Mouse (Mus musculus) spleen, postnatal 10 days (tissue): ENCODE data around the gene Lrsam1.
A peak's percentile ranks its signal among the peaks of the same experiment; 100 is the strongest.
"Not testable (repeated sequence)": the region's sequence is repeated elsewhere in the genome, so short reads cannot be mapped to it uniquely, and the experiment has no call there.

Source experiments
- DNase-seq, 2 experiments: peaks; one replicate each; pipeline ENCODE4 v3.0.0; 2021 to 2022; ENCODE audit warnings: low spot score in 2 of 2

Gene Lrsam1

GRCm38 (mm10) chr2:32961192-32961995 is at the start of gene Lrsam1, which contains the start of gene Rpl12:
Gene Lrsam1, minus strand, starts transcription at chr2:32961614.
Gene Rpl12, plus strand, starts transcription at chr2:32961559.
- DNase-seq: peak; percentile 93 to 96

DNA sequence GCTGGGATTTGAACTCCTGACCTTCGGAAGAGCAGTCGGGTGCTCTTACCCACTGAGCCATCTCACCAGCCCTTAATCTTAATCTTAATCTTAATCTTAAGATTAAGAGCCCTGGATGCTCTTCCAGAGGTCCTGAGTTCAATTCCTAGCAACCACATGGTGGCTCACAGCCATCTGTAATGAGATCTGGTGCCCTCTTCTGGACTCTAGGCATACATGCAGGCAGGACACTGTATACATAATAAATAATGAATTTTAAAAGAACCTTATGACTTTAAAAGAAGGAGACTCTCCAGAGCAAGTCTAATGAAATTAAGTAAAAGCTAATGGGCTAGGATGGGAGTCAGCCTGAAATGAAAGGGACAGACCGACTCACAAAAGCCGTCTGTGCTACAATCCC is 47.6 kb upstream of the Lrsam1 start:
- DNase-seq: not testable (repeated sequence)

GRCm38 (mm10) chr2:33005041-33005440 is 43.6 kb upstream of the Lrsam1 start:
- no peak for DNase-seq

DNA sequence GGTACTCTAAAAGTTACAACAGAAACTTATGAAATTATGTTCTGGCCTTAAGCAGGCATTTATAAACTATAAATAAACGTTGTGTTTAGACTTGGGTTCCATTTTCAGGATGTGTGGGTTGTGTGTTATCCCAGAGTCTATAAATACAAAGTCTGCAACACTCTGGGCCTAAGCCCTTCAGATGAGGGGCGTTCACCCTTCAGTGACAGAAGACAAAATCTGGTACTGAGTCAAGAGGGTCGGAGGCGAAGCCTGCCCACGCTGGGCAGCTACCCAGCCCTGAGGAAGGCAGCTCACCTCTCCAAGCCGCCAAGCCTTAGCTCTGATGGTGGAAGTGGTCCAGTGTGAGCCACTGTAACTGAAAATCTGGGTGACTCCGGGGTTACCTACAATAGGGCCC is 40.7 kb upstream of the Lrsam1 start:
- no peak for DNase-seq

- DNase-seq: no peak
These were observed 38.3 kb upstream of the Lrsam1 start for GRCm38 (mm10) chr2:32999752-33000151.

GRCm38 (mm10) chr2:32997792-32998191 is 36.4 kb upstream of the Lrsam1 start:
- DNase-seq: no peak

- no peak for DNase-seq
These were observed 35.7 kb upstream of the Lrsam1 start for GRCm38 (mm10) chr2:32997081-32997480.

DNA sequence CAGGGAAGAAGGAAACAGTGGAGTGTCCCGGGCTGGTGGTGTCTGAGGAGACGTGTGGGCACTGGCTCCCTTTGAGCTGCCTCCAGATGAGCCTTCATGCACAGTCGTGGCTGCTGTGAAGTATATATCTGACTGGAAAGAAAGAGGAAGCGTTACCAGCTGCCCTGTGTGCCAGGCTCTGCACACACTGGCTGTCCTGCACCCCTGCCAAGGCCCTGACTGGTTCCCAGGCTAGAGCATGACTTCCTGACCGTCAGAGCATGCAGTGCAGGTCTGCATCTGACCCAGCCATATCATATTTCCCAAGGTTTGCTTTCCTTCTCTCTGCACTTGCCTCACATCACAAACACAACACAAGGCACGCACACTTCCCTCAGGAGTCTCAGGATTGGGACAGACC is 30.7 kb upstream of the Lrsam1 start:
- DNase-seq: no peak

- no peak for DNase-seq
These were observed 28.9 kb upstream of the Lrsam1 start for GRCm38 (mm10) chr2:32990167-32990832.

DNA sequence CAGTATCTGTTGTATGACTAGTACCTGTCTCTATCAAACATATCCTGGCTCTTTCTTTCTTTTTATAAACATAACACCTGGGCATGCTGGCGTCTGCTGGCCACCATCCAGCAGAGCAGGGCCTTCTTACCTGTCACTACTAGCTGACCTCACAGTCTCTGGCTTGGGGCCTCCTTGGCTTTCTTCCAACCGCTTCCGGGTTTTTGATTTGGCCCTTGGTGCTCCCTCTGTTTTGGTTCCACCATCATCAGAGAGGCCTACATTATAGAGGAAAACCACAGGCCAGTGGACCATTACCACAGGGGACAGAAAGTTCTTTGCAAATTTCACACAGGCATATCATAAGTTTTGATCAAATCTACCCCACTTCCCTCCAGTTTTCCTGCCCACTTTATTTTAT is 28.0 kb upstream of the Lrsam1 start:
- DNase-seq: no peak

DNA sequence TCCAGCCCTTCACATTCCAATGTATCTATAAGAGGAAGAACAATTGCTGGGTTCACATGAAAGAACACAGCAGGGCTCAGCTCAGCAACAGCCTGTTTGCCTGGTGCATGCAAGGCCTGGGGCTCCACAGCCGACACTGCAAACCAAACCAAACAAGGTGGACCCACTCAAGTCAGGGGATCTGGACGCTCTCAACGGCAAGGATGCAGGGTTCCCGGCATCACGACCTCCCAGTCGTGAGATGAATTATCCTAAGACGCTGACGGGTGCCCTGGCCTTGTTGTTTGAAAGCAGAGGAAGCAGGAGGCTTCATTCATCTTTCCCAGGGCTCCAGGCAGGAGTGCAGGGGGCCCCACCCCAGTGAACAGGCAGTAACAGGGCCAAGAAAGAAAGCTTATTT is 24.4 kb upstream of the Lrsam1 start:
- no peak for DNase-seq

GRCm38 (mm10) chr2:32983617-32984016 is 22.2 kb upstream of the Lrsam1 start:
- no peak for DNase-seq

GRCm38 (mm10) chr2:32982700-32983099 is 21.3 kb upstream of the Lrsam1 start:
- no peak for DNase-seq

DNA sequence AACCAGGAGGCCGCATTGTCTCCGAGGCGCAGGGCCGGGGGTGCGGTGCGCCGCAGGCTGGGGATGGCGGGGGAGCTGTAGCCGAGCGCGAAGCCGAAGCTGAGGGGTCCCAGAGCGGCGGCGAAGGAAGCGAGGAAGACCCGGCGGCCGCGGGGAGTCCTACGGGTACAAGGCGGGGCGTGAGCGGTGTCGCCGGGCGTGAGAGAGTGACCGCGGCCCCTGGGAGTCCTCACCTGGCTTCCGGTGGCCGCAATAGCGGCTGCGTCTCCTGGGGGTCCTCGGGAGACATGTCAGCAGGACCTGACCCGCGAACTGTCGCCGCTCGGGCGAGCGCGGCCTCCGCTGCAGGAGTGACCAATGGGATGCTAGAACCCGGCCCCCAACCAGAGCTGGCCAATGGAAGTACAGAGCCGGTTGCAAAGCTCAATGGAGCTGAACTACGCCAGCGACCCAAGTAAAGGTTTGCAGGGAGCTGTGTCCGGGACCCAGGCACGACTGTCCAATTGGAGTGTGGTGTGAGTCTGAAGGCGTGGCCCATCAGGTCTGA is 20.4 kb upstream of the Lrsam1 start, which contains the start of gene Slc2a8:
TSS of gene Slc2a8 (minus strand) at position 359 of the 547 bp plus-strand sequence.
- peak; percentile 75 to 86 for DNase-seq

DNA sequence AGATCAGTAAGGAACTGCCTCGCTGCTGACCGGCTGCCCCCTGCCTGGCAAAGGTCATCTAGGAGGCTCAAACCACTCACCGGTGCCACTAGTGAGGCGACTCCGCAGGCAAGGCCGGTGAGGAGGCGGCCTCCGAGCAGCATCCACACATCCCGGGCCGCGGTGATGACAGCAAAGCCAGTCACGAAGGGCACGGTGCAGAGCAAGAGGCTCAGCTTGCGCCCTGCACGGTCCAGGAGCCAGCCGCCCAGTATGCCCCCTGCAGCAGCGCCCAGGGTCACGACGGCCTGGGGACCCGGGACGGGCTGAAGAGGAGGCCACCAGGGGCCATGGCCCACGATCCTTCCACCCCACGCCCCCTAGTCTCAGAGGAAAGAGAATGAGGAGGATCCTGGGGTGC is 19.9 kb upstream of the Lrsam1 start:
- peak in 1 of 2 experiments; percentile 57 for DNase-seq

GRCm38 (mm10) chr2:32979675-32980074 is 18.3 kb upstream of the Lrsam1 start:
- DNase-seq: no peak

DNA sequence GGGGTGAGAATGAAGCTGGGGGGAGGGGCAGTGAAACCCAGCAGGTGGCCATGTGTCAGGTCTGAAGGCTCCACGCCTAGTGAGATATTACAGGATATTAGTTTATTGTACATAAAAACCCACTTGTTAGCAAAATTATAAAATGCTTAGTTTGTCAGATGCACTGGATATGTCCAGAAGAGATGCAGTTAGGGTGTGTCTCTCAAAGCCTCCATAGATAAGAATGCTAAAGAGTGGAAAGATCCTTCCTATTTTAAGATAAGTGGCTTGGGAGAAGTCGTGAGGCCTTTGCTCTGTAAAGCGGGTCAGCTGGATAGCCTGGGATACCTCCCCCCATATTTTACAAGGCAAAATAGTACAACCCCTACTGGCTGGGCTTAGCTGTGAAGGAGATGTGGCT is 17.3 kb upstream of the Lrsam1 start:
- DNase-seq: no peak

GRCm38 (mm10) chr2:32977114-32977513 is 15.7 kb upstream of the Lrsam1 start:
- no peak for DNase-seq

GRCm38 (mm10) chr2:32974216-32974615 is 12.8 kb upstream of the Lrsam1 start:
- DNase-seq: no peak

DNA sequence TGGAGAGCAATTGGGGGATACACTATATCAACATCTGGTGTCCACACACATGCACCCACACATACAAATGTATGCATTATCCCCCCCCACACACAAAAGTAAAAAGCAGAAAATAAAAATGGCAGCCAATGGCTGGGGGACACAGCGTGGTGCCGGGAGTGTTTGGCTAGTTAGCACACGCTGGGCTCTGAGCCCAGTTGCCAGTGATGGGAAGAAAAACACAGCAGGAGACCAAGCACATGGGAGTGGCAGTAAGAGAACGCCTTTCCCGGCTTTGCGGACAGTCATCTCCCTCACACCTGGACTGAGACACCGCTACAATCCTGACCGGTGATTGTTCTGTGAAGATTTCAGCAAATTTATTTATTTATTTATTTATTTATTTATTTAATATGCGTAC is 9.8 kb upstream of the Lrsam1 start:
- no peak for DNase-seq

- no peak for DNase-seq
These were observed 7.9 kb upstream of the Lrsam1 start for GRCm38 (mm10) chr2:32969326-32969725.

DNA sequence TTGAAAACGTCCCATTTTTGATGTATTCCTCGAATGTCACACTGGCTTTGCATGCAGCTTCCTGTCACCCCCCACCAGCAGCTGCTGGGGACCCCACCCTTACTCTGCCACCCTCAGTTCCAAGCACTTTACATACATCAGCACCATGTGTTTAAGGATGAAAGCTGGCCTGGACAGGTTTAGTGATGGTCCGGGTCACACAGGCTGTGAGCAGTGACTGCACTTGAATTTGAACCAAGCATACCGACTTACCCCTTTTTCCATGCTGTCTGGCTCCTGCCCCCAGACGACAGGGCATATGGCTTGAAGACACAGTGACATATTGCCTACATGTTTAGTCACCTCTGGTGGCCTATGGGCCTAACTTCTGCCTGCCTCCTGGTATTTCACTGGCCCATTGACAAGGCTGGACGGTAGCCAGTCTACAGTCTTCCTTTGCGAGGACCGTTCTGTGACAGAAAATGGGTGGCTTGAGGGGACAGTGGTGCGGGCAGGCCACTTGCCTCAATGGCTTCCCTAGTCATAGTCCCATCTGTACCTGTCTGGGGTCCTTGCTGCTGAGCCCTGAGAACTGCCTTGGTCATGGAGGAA is 6.7 kb upstream of the Lrsam1 start:
- no peak for DNase-seq
